Mouse (Mus musculus) liver, embryonic 11.5 days (tissue): Measurements from ENCODE around the gene Pithd1. TPM values are rescaled to one million over a fixed set of nuclear protein-coding genes. Genes with fewer than 3 reads are reported as not detected.
A peak's percentile ranks its signal among the peaks of the same experiment; 100 is the strongest.

Experiments used
- ATAC-seq: fragments of 200-750 bp; cut with Nextera tagmentation; replicated peaks from 2 replicates; pipeline ENCODE4 v1.8.0; 2017; ENCODE audit warnings: moderate number of reproducible peaks, mild to moderate bottlenecking, moderate TSS enrichment, moderate library complexity; ENCODE audit not compliant: low FRiP score
- DNase-seq: peaks from one replicate; pipeline ENCODE4 v3.0.0-alpha.2; 2017; ENCODE audit warnings: low spot score
- H3K27ac ChIP-seq: fragments of 300-500 bp; sonication (generic); 2 replicates; pipeline ENCODE4 v1.5.1; 2014; ENCODE audit warnings: mild to moderate bottlenecking, low read depth, low read length, control low read depth
- H3K27me3 ChIP-seq: fragments of 300-500 bp; sonication (generic); replicated peaks from 2 replicates; pipeline ENCODE4 v1.6.1; 2014; ENCODE audit warnings: low read length, mixed read lengths; ENCODE audit not compliant: control insufficient read depth, insufficient read depth
- H3K36me3 ChIP-seq: fragments of 300-500 bp; sonication (generic); 2 replicates; pipeline ENCODE4 v1.6.1; 2014; ENCODE audit warnings: mild to moderate bottlenecking, low read length, moderate library complexity, mixed read lengths; ENCODE audit not compliant: control insufficient read depth, insufficient read depth
- H3K4me1 ChIP-seq: fragments of 300-500 bp; sonication (generic); replicated peaks from 2 replicates; pipeline ENCODE4 v1.6.1; 2014; ENCODE audit warnings: low read length, mixed read lengths; ENCODE audit not compliant: control insufficient read depth, insufficient read depth
- H3K4me2 ChIP-seq: fragments of 300-500 bp; sonication (generic); 2 replicates; pipeline ENCODE4 v1.6.1; 2014; ENCODE audit warnings: mild to moderate bottlenecking, control low read depth, moderate library complexity
- H3K4me3 ChIP-seq: fragments of 300-500 bp; sonication (generic); 2 replicates; pipeline ENCODE4 v1.5.1; 2014; ENCODE audit warnings: low read depth, low read length, control low read depth
- H3K9ac ChIP-seq: fragments of 300-500 bp; sonication (generic); 2 replicates; pipeline ENCODE4 v1.6.1; 2014; ENCODE audit warnings: low read depth, low read length, control low read depth
- H3K9me3 ChIP-seq: fragments of 300-500 bp; sonication (generic); 2 replicates; pipeline ENCODE4 v1.6.1; 2016; ENCODE audit warnings: low read length, inconsistent platforms, mixed read lengths; ENCODE audit not compliant: control insufficient read depth
- WGBS: fragments of 180-500 bp; shearing (Covaris S2); extraction: QIAGEN DNeasy Blood & Tissue Kit; methylation state at CpG from one replicate; pipeline ENCODE4 v1.1.7; 2014; 5-methylcytosine and 5-hydroxymethylcytosine counted together
- polyA plus RNA-seq: library from polyadenylated mRNA; unstranded; fragments of >200 nt; fragmentation: Nextera tagmentation; extraction: Ambion mirVana; gene quantifications from 2 replicates; pipeline ENCODE4 v1.2.1, GENCODE M21; 2014

The Pithd1 gene
- polyA plus RNA-seq, 1 experiment from 2014 or later = 96.9 TPM

GRCm38 (mm10) chr4:135968271-135968869 lies 18.7 kb downstream of the Pithd1 start:
- Histone ChIP-seq H3K9ac (no peak overlapping the region), H3K36me3 (peaks cover 17% of the 10 kb centered on the region; the same call in 1 of the 2 replicates), H3K4me1 (peaks cover 28% of the 10 kb centered on the region), H3K27ac (no peak overlapping the region), H3K4me2 (no peak overlapping the region), H3K27me3 (no peaks in the 10 kb centered on the region), H3K9me3 (no peaks in the 10 kb centered on the region), H3K4me3 (no peak overlapping the region)
- DNase-seq = no peak
- ATAC-seq = no peak
- 76% methylated on average over 19 of the region's 19 CpGs for WGBS

- ATAC-seq = no peak
- no peak overlapping the region for H3K4me3 ChIP-seq
- peaks cover 17% of the 10 kb centered on the region; the same call in 1 of the 2 replicates for H3K36me3 ChIP-seq
- peaks cover 29% of the 10 kb centered on the region for H3K4me1 ChIP-seq
- DNase-seq = no peak
- no peaks in the 10 kb centered on the region for H3K27me3 ChIP-seq
- 88% methylated on average over 18 of the region's 18 CpGs for WGBS
- H3K4me2 ChIP-seq = no peak overlapping the region
- no peaks in the 10 kb centered on the region for H3K9me3 ChIP-seq
- no peak overlapping the region for H3K9ac ChIP-seq
- no peak overlapping the region for H3K27ac ChIP-seq
Observed at GRCm38 (mm10) chr4:135967086-135967760, 19.8 kb downstream of the Pithd1 start.

DNA sequence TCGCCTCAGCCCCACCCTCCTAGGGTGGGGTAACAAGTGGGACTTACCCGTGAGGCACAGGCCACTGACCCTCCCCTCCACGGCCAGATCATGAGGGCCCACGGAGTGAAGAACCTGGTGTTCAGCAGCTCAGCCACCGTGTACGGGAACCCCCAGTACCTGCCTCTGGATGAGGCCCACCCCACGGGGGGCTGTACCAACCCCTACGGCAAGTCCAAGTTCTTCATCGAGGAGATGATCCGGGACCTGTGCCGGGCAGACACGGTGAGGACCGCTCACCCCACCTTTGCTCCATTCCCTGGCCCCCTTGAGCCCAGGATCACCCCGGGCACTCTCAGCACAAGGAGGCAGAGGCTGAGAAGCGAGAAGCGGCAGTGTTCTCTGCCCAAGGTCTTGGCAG lies 20.8 kb downstream of the Pithd1 start:
- 91% methylated on average over 16 of the region's 16 CpGs for WGBS
- Histone ChIP-seq H3K27me3 (no peaks in the 10 kb centered on the region), H3K27ac (no peak overlapping the region), H3K9ac (0 out of 2 replicates have a peak overlapping the region, but pooled peaks have one; percentile 8), H3K4me3 (no peak overlapping the region), H3K36me3 (peaks cover 20% of the 10 kb centered on the region; the same call in 1 of the 2 replicates), H3K4me1 (peaks cover 23% of the 10 kb centered on the region), H3K4me2 (no peak overlapping the region), H3K9me3 (no peaks in the 10 kb centered on the region)
- ATAC-seq (no peak), DNase-seq (no peak)

DNA sequence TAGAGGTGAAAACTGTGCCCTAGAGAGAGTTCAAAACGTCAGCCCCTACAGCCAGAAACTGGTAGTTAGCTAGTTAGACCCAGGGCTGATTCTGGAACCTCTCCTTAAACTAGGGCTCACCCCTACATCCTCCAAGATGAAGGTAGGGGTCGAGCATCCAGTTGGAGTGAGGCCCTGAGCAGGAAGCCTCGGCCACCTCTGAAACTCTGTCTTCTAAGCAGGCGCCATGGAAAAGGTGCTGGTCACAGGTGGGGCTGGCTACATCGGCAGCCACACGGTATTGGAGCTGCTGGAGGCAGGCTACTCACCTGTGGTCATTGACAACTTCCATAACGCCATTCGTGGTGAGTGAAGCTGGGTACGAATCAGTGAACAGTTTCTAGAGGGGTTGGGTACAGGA lies 22.0 kb downstream of the Pithd1 start:
- peaks cover 22% of the 10 kb centered on the region; the same call in 1 of the 2 replicates for H3K36me3 ChIP-seq
- no peak overlapping the region; the same call in 1 of the 2 replicates for H3K4me3 ChIP-seq
- DNase-seq = no peak
- ATAC-seq = no peak
- no peaks in the 10 kb centered on the region for H3K27me3 ChIP-seq
- no peaks in the 10 kb centered on the region for H3K9me3 ChIP-seq
- no peak overlapping the region for H3K9ac ChIP-seq
- H3K4me1 ChIP-seq = peaks cover 20% of the 10 kb centered on the region
- WGBS = 83% methylated on average over 9 of the region's 9 CpGs
- H3K4me2 ChIP-seq = peak overlapping the region; percentile 99
- no peak overlapping the region for H3K27ac ChIP-seq

GRCm38 (mm10) chr4:135964426-135964825 lies 22.6 kb downstream of the Pithd1 start:
- peak overlapping the region; percentile 84 for H3K4me3 ChIP-seq

GRCm38 (mm10) chr4:135963457-135964193 lies 23.4 kb downstream of the Pithd1 start, which contains the start of gene Gale:
Gale (plus strand) TSS chr4:135963727.
- Histone ChIP-seq H3K9me3 (no peaks in the 10 kb centered on the region), H3K4me3 (peak within 1 kb of the TSS; percentile 84), H3K27ac (peak within 1 kb of the TSS; percentile 78), H3K27me3 (no peaks in the 10 kb centered on the region), H3K4me2 (peak within 1 kb of the TSS; percentile 99), H3K36me3 (peaks cover 23% of the 10 kb centered on the region; the same call in 1 of the 2 replicates), H3K9ac (peak within 1 kb of the TSS; percentile 77), H3K4me1 (peaks cover 20% of the 10 kb centered on the region)
- under 1% methylated on average over 56 of the region's 56 CpGs for WGBS
- DNase-seq (peak; percentile 91), ATAC-seq (peak; percentile 92)

More at GRCm38 (mm10) chr4:135964426-135964825, 22.6 kb downstream of the Pithd1 start:
- DNase-seq (no peak), ATAC-seq (no peak)
- H3K27ac ChIP-seq = no peak overlapping the region
- peak overlapping the region; percentile 99 for H3K4me2 ChIP-seq
- H3K9ac ChIP-seq = peak overlapping the region; percentile 77
- peaks cover 23% of the 10 kb centered on the region; the same call in 1 of the 2 replicates for H3K36me3 ChIP-seq
- H3K27me3 ChIP-seq = no peaks in the 10 kb centered on the region
- H3K9me3 ChIP-seq = no peaks in the 10 kb centered on the region
- WGBS = 9% methylated on average over 12 of the region's 12 CpGs
- peaks cover 20% of the 10 kb centered on the region for H3K4me1 ChIP-seq

DNA sequence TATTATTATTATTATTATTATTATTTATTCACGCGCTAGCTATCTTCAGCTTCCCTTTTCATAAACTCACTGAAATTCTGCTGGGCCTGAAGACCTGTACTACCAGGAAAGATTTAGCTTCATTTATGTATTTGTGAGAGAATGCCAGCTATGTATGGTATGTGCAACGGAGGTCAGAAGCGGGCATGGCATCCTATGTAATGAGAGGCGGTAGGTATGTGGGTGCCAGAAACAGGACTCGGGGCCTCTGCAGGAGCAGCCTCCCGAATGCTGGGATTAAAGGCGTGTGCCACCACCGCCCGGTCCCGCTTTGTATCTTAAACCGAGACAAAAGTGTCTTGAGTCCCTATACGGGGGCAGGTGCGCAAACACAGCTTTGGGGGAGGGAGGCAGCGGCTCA lies 24.1 kb downstream of the Pithd1 start:
- H3K27ac ChIP-seq = peak overlapping the region; percentile 78

GRCm38 (mm10) chr4:135962198-135962597 lies 24.9 kb downstream of the Pithd1 start:
- H3K36me3 ChIP-seq = peaks cover 10% of the 10 kb centered on the region; the same call in 1 of the 2 replicates
- H3K27me3 ChIP-seq = no peaks in the 10 kb centered on the region
- no peak overlapping the region; the same call in 1 of the 2 replicates for H3K27ac ChIP-seq
- no peak for DNase-seq
- peaks cover 17% of the 10 kb centered on the region for H3K4me1 ChIP-seq
- H3K4me2 ChIP-seq = no peak overlapping the region; the same call in 1 of the 2 replicates
- ATAC-seq = no peak
- no peaks in the 10 kb centered on the region for H3K9me3 ChIP-seq
- H3K9ac ChIP-seq = no peak overlapping the region
- 85% methylated on average over 7 of the region's 7 CpGs for WGBS
- no peak overlapping the region for H3K4me3 ChIP-seq

More for the DNA sequence above, 24.1 kb downstream of the Pithd1 start:
- WGBS = 7% methylated on average over 15 of the region's 15 CpGs
- peak overlapping the region; percentile 77 for H3K9ac ChIP-seq
- H3K36me3 ChIP-seq = peaks cover 16% of the 10 kb centered on the region; the same call in 1 of the 2 replicates
- no peaks in the 10 kb centered on the region for H3K27me3 ChIP-seq
- H3K9me3 ChIP-seq = no peaks in the 10 kb centered on the region
- peak overlapping the region; percentile 84 for H3K4me3 ChIP-seq
- peak overlapping the region; percentile 99 for H3K4me2 ChIP-seq
- DNase-seq (no peak), ATAC-seq (peak; percentile 13; the same call in 1 of the 2 replicates)
- peaks cover 17% of the 10 kb centered on the region for H3K4me1 ChIP-seq
